Mouse (Mus musculus) MEL (cell line): ENCODE data around the gene Abcc4. TPM values are rescaled to one million over a fixed set of nuclear protein-coding genes. Genes with fewer than 3 reads are reported as not detected.

Source experiments
- DNase-seq: peaks from one replicate; pipeline ENCODE4 v3.0.0; 2011; ENCODE audit warnings: low read depth, low spot score
- H3K27ac ChIP-seq: 2 replicates; pipeline ENCODE4 v1.5.1; 2012; ENCODE audit warnings: low read depth, mild to moderate bottlenecking, control low read depth, low read length, moderate library complexity; ENCODE audit not compliant: control insufficient read depth
- H3K27me3 ChIP-seq, 2 experiments: fragments of 150-350 bp in 1 of 2; sonication (generic) in 1 of 2; 2 replicates each; pipeline ENCODE4 v1.6.1; 2012; ENCODE audit warnings: low read length in 2 of 2, mild to moderate bottlenecking in 2 of 2, improper control_type of control experiment in 1 of 2, moderate library complexity in 1 of 2; ENCODE audit not compliant: insufficient read depth in 2 of 2, control insufficient read depth in 1 of 2
- H3K36me3 ChIP-seq, 2 experiments: 2 replicates each; pipeline ENCODE4 v1.6.1; 2012 to 2014; ENCODE audit warnings: low read length in 2 of 2, improper control_type of control experiment in 1 of 2, inconsistent platforms in 1 of 2, mild to moderate bottlenecking in 1 of 2; ENCODE audit not compliant: insufficient read depth in 2 of 2, control insufficient read depth in 1 of 2
- H3K4me1 ChIP-seq, 2 experiments: fragments of 150-350 bp in 1 of 2; sonication (generic) in 1 of 2; 2 replicates each; pipeline ENCODE4 v1.6.1; 2012; ENCODE audit warnings: low read length in 2 of 2, improper control_type of control experiment in 1 of 2, mild to moderate bottlenecking in 1 of 2; ENCODE audit not compliant: insufficient read depth in 2 of 2, control insufficient read depth in 1 of 2
- H3K4me3 ChIP-seq, 2 experiments: fragments of 150-350 bp in 1 of 2; sonication (generic) in 1 of 2; 2 replicates each; pipeline ENCODE4 v1.5.1; 2012; ENCODE audit warnings: low read depth in 2 of 2, low read length in 2 of 2, mild to moderate bottlenecking in 2 of 2, moderate library complexity in 2 of 2, control low read depth in 1 of 2, improper control_type of control experiment in 1 of 2; ENCODE audit not compliant: control insufficient read depth in 1 of 2, insufficient read depth in 1 of 2
- H3K79me2 ChIP-seq: 2 replicates; pipeline ENCODE4 v1.6.1; 2012; ENCODE audit warnings: mild to moderate bottlenecking, low read length, moderate library complexity; ENCODE audit not compliant: control insufficient read depth, poor library complexity, insufficient read depth
- H3K9ac ChIP-seq: 2 replicates; pipeline ENCODE4 v1.6.1; 2012; ENCODE audit warnings: low read depth, mild to moderate bottlenecking, control low read depth, low read length, moderate library complexity; ENCODE audit not compliant: control insufficient read depth, poor library complexity, severe bottlenecking
- H3K9me3 ChIP-seq: fragments of 150-350 bp; sonication (generic); replicated peaks from 2 replicates; pipeline ENCODE4 v1.6.1; 2012; ENCODE audit warnings: mild to moderate bottlenecking, low read length, improper control_type of control experiment, moderate library complexity; ENCODE audit not compliant: insufficient read depth
- CHD1 ChIP-seq: IDR thresholded peaks from 2 replicates; pipeline ENCODE4 v1.6.1; 2012; ENCODE audit warnings: low read depth, mild to moderate bottlenecking, inconsistent platforms, low read length, improper control_type of control experiment
- ELF1 ChIP-seq: IDR thresholded peaks from 2 replicates; pipeline ENCODE4 v1.6.1; 2014; ENCODE audit warnings: low read depth, mild to moderate bottlenecking, inconsistent platforms, low read length, improper control_type of control experiment, moderate library complexity
- ETS1 ChIP-seq: IDR thresholded peaks from 2 replicates; pipeline ENCODE4 v1.6.1; 2012; ENCODE audit warnings: low read depth, mild to moderate bottlenecking, inconsistent platforms, low read length, improper control_type of control experiment, moderate library complexity
- JUND ChIP-seq: IDR thresholded peaks from 2 replicates; pipeline ENCODE4 v1.6.1; 2011; ENCODE audit warnings: low read depth, mild to moderate bottlenecking, improper control_type of control experiment, low read length
- KAT2A ChIP-seq: conservative IDR thresholded peaks from 2 replicates; pipeline ENCODE4 v1.6.1; 2012; ENCODE audit warnings: low read depth, low read length, improper control_type of control experiment, inconsistent platforms
- MEF2A ChIP-seq: IDR thresholded peaks from 2 replicates; pipeline ENCODE4 v1.6.1; 2014; ENCODE audit warnings: low read depth, mild to moderate bottlenecking, inconsistent platforms, low read length, improper control_type of control experiment; ENCODE audit not compliant: poor library complexity, insufficient replicate concordance, severe bottlenecking; ENCODE audit errors: extremely low read depth
- MYC ChIP-seq: IDR thresholded peaks from 2 replicates; pipeline ENCODE4 v1.6.1; 2011; ENCODE audit warnings: low read depth, mild to moderate bottlenecking, low read length, improper control_type of control experiment, moderate library complexity
- NRF1 ChIP-seq: IDR thresholded peaks from 2 replicates; pipeline ENCODE4 v1.6.1; 2014; ENCODE audit warnings: low read depth, mild to moderate bottlenecking, inconsistent platforms, low read length, improper control_type of control experiment, moderate library complexity; ENCODE audit not compliant: poor library complexity, insufficient read depth, severe bottlenecking
- POLR2A ChIP-seq, 2 experiments: IDR thresholded peaks; 2 replicates each; pipeline ENCODE4 v1.6.1; 2011 to 2012; ENCODE audit warnings: low read length in 2 of 2, mild to moderate bottlenecking in 2 of 2, control low read depth in 1 of 2, improper control_type of control experiment in 1 of 2, low read depth in 1 of 2, moderate library complexity in 1 of 2; ENCODE audit not compliant: control insufficient read depth in 1 of 2, insufficient read depth in 1 of 2, poor library complexity in 1 of 2
- POLR2AphosphoS2 ChIP-seq: IDR thresholded peaks from 2 replicates; pipeline ENCODE4 v1.6.1; 2011; ENCODE audit warnings: low read length, improper control_type of control experiment
- SIN3A ChIP-seq: IDR thresholded peaks from 2 replicates; pipeline ENCODE4 v1.6.1; 2012; ENCODE audit warnings: low read length, improper control_type of control experiment, inconsistent platforms
- SMC3 ChIP-seq: IDR thresholded peaks from 2 replicates; pipeline ENCODE4 v1.6.1; 2011; ENCODE audit warnings: low read depth, low read length, improper control_type of control experiment
- TBP ChIP-seq: IDR thresholded peaks from 2 replicates; pipeline ENCODE4 v1.8.0; 2011; ENCODE audit warnings: low read depth, low read length, improper control_type of control experiment
- TCF12 ChIP-seq: IDR thresholded peaks from 2 replicates; pipeline ENCODE4 v1.6.1; 2014; ENCODE audit warnings: low read depth, mild to moderate bottlenecking, inconsistent platforms, low read length, improper control_type of control experiment, moderate library complexity
- UBTF ChIP-seq: IDR thresholded peaks from 2 replicates; pipeline ENCODE4 v1.6.1; 2012; ENCODE audit warnings: low read depth, mild to moderate bottlenecking, inconsistent platforms, low read length, improper control_type of control experiment, moderate library complexity, borderline replicate concordance; ENCODE audit not compliant: insufficient read depth
- USF1 ChIP-seq: IDR thresholded peaks from 2 replicates; pipeline ENCODE4 v1.6.1; 2014; ENCODE audit warnings: low read depth, mild to moderate bottlenecking, inconsistent platforms, low read length, improper control_type of control experiment, moderate library complexity
- USF2 ChIP-seq, 2 experiments: IDR thresholded peaks; 2 replicates each; pipeline ENCODE4 v1.6.1; 2011 to 2012; ENCODE audit warnings: improper control_type of control experiment in 2 of 2, low read length in 2 of 2, borderline replicate concordance in 1 of 2, inconsistent platforms in 1 of 2, low read depth in 1 of 2, mild to moderate bottlenecking in 1 of 2; ENCODE audit not compliant: insufficient read depth in 1 of 2
- ZC3H11A ChIP-seq: IDR thresholded peaks from 2 replicates; pipeline ENCODE4 v1.6.1; 2012; ENCODE audit warnings: low read depth, mild to moderate bottlenecking, inconsistent platforms, low read length, improper control_type of control experiment
- ZNF384 ChIP-seq: IDR thresholded peaks from 2 replicates; pipeline ENCODE4 v1.6.1; 2012; ENCODE audit warnings: low read depth, mild to moderate bottlenecking, inconsistent platforms, low read length, improper control_type of control experiment
- polyA plus RNA-seq, 2 experiments: library from polyadenylated mRNA; stranded (reverse) in 1 of 2; unstranded in 1 of 2; fragments of >175 nt in 1 of 2; fragments of >200 nt in 1 of 2; gene quantifications; 2 replicates each; pipeline versions ENCODE4 v1.2.1 to v1.2.4; 2012; ENCODE audit warnings: low replicate concordance in 2 of 2, low read depth in 1 of 2; ENCODE audit not compliant: insufficient read length in 2 of 2, insufficient read depth in 1 of 2, missing spikeins in 1 of 2
- total RNA-seq: library from RNA; depleted of rRNA; stranded (reverse); fragments of 300-350 nt; gene quantifications from 2 replicates; pipeline ENCODE4 v1.2.3, GENCODE M21; 2012

Gene Abcc4
- total and polyA plus RNA-seq, 3 experiments: 7.1 to 8.4 TPM; not detected in 1

DNA sequence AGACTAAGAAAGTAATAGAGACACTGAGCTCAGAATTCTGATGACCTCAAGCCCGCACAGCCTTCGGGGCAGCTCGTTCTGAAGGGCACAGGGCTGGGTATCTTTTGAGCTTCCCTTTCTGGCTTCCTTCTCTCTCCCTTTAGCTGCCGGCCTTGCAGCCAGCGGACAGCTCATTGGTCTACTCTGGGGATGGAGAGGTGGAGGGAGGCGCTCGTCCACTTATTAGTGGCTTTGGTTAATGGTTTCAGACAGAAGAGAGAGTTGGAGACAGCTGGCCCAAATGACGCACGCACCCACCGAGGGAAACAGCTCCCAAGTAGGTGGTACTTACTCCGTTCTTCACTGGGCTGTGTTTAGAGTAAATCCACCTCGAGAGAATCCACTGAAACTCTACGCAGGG lies 214.7 kb downstream of the Abcc4 start:
- no peaks in the 10 kb centered on the region for H3K9me3 ChIP-seq
- no peak for DNase-seq
- no peaks in the 10 kb centered on the region for H3K36me3 ChIP-seq
- no peaks in the 10 kb centered on the region for H3K79me2 ChIP-seq
- no peak overlapping the region for H3K9ac ChIP-seq
- no peaks in the 10 kb centered on the region for H3K4me1 ChIP-seq
- H3K27me3 ChIP-seq: no peaks in the 10 kb centered on the region
- no peak overlapping the region for H3K4me3 ChIP-seq
- H3K27ac ChIP-seq: no peak overlapping the region
- TF ChIP-seq JUND: no peak
- no peak for TF ChIP-seq MYC
- no peak for TF ChIP-seq TBP
- no peak for TF ChIP-seq SMC3
- TF ChIP-seq ZNF384: no peak
- TF ChIP-seq USF1: no peak
- TF ChIP-seq ELF1: no peak
- TF ChIP-seq POLR2A (IDR thresholded peaks at IDR 0.05; ENCODE audit: control insufficient read depth in 1 of 2, insufficient read depth in 1 of 2, low read depth in 1 of 2, low read length in 2 of 2, poor library complexity in 1 of 2): no peak
- TF ChIP-seq TCF12: no peak
- TF ChIP-seq ZC3H11A: no peak
- no peak for TF ChIP-seq USF2 (IDR thresholded peaks at IDR 0.05; ENCODE audit: borderline replicate concordance in 1 of 2, insufficient read depth in 1 of 2, low read depth in 1 of 2, low read length in 2 of 2)
- no peak for TF ChIP-seq SIN3A

- no peaks in the 10 kb centered on the region for H3K9me3 ChIP-seq
- no peak overlapping the region for H3K9ac ChIP-seq
- no peak overlapping the region for H3K4me3 ChIP-seq
- no peak overlapping the region for H3K27ac ChIP-seq
- H3K36me3 ChIP-seq: no peaks in the 10 kb centered on the region
- no peaks in the 10 kb centered on the region for H3K4me1 ChIP-seq
- TF ChIP-seq POLR2AphosphoS2: no peak
- no peak for TF ChIP-seq MEF2A
- TF ChIP-seq MYC: no peak
- no peak for TF ChIP-seq ETS1
- TF ChIP-seq CHD1: no peak
- TF ChIP-seq UBTF: no peak
- no peak for TF ChIP-seq SMC3
- no peak for TF ChIP-seq TCF12
- no peak for TF ChIP-seq NRF1
- TF ChIP-seq ZC3H11A: no peak
- no peak for TF ChIP-seq KAT2A
- no peak for TF ChIP-seq JUND
- TF ChIP-seq POLR2A (IDR thresholded peaks at IDR 0.05; ENCODE audit: control insufficient read depth in 1 of 2, insufficient read depth in 1 of 2, low read depth in 1 of 2, low read length in 2 of 2, poor library complexity in 1 of 2): no peak
- no peak for DNase-seq
- H3K79me2 ChIP-seq: no peaks in the 10 kb centered on the region
- no peaks in the 10 kb centered on the region for H3K27me3 ChIP-seq
These were observed 215.5 kb downstream of the Abcc4 start for GRCm38 (mm10) chr14:118490525-118490924.
